ENCODE assay signal across 15 mouse cellular contexts in the genomic region with DNA sequence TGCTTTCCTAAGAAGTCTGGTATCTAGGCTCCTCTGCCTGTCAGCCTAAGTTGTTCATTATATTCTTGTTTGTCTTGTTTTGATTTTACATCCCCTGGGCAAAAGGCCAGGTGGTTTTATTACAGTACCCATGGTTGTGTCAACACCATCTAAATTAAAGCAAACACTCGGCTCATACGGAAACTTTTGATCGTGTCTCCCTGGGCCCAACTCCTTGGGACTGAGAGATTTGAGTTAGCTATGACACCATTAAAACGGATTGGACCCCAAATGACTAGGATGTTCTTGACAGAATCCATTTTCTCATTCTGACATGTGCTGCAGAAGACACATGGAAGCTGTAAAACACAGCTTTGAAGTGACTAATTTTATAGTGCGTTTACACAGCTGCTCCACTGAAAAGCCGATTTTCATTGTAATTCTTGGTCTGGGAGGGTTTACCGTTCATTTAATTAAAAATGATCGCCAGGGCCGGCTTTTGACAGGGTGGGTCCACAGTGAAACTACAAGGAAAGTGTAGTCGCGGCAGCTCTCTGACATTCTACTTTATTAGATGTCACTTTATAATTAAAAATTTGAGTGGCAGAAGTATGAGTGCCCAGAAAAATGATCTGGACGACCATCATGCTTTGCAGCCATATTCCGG. TPM values are rescaled to one million over a fixed set of nuclear protein-coding genes. Genes with fewer than 3 reads are reported as not detected.
DNase-seq lines count a peak whose midpoint lies in the region; ATAC-seq and TF ChIP-seq lines count a peak whose summit lies in the region.
"Had no signal": no experiment of that assay in that cellular context is flagged by ENCODE, and none has a peak within 500 bp of the region (broad histone marks: within the 10 kb centered on the region; RNA-seq: fewer than 3 reads in every experiment).

No protein-coding gene starts in this region.

- H3K9ac ChIP-seq in hindbrain, embryonic 11.5 days (ENCODE audit: low read depth, low read length) = no peak overlapping the region
- H3K9ac ChIP-seq in kidney, embryonic 16.5 days (replicated peaks; ENCODE audit: low read length) = no peak overlapping the region
- no peak overlapping the region for H3K9ac ChIP-seq in midbrain, embryonic 13.5 days (replicated peaks)
- H3K9ac ChIP-seq: embryonic facial prominence, embryonic 13.5 days; lung, embryonic 15.5 days had no signal

- no peak overlapping the region for H3K4me3 ChIP-seq in hindbrain, embryonic 11.5 days (ENCODE audit: low read depth, low read length)
- no peak overlapping the region for H3K4me3 ChIP-seq in kidney, embryonic 16.5 days (ENCODE audit: low read length)
- no peak overlapping the region for H3K4me3 ChIP-seq in midbrain, embryonic 13.5 days (replicated peaks)
- no peak overlapping the region for H3K4me3 ChIP-seq in left cerebral cortex, adult 2 months
- H3K4me3 ChIP-seq: embryonic facial prominence, embryonic 13.5 days; lung, embryonic 15.5 days had no signal

- no peaks in the 10 kb centered on the region for H3K27me3 ChIP-seq in hindbrain, embryonic 11.5 days (ENCODE audit: control insufficient read depth, insufficient read depth, low read length)
- H3K27me3 ChIP-seq in kidney, embryonic 16.5 days (ENCODE audit: insufficient read depth, low read length) = peaks cover 3% of the 10 kb centered on the region; the same call in 1 of the 2 replicates
- H3K27me3 ChIP-seq in midbrain, embryonic 13.5 days = no peaks in the 10 kb centered on the region
- H3K27me3 ChIP-seq: embryonic facial prominence, embryonic 13.5 days; lung, embryonic 15.5 days had no signal

- WGBS in hindbrain, embryonic 11.5 days = 62% methylated on average over 13 of the region's 13 CpGs
- 20% methylated on average over 13 of the region's 13 CpGs for WGBS in kidney, embryonic 16.5 days
- WGBS in midbrain, embryonic 13.5 days = 74% methylated on average over 13 of the region's 13 CpGs

- H3K4me1 ChIP-seq in hindbrain, embryonic 11.5 days (replicated peaks; ENCODE audit: control insufficient read depth, insufficient read depth, low read length) = no peaks in the 10 kb centered on the region
- 0 out of 2 replicates have a peak, but pooled peaks cover 2% of the 10 kb centered on the region for H3K4me1 ChIP-seq in kidney, embryonic 16.5 days (ENCODE audit: insufficient read depth, low read length)
- H3K4me1 ChIP-seq in midbrain, embryonic 13.5 days (replicated peaks) = no peaks in the 10 kb centered on the region
- H3K4me1 ChIP-seq: embryonic facial prominence, embryonic 13.5 days; lung, embryonic 15.5 days had no signal

- DNase-seq in lung, postnatal 36 days = peak; percentile 8
- DNase-seq in lung, postnatal 10 days = no peak
- peak; percentile 11 for DNase-seq in hindbrain, embryonic 11.5 days (ENCODE audit: low spot score)
- DNase-seq in gastrocnemius, adult 8-10 months (ENCODE audit: low spot score in 2 of 2) = no peak
- no peak for DNase-seq in left cerebral cortex, adult 2 months (ENCODE audit: extremely low spot score in 1 of 2, low spot score in 2 of 2)
- DNase-seq: adrenal gland, adult 8-10 months; retina, postnatal 1 day; thymus, postnatal 14 days had no signal

- no peaks in the 10 kb centered on the region for H3K36me3 ChIP-seq in hindbrain, embryonic 11.5 days (ENCODE audit: control insufficient read depth, insufficient read depth, low read length)
- H3K36me3 ChIP-seq in kidney, embryonic 16.5 days (ENCODE audit: insufficient read depth, low read length) = no peaks in the 10 kb centered on the region
- no peaks in the 10 kb centered on the region for H3K36me3 ChIP-seq in midbrain, embryonic 13.5 days
- H3K36me3 ChIP-seq: embryonic facial prominence, embryonic 13.5 days; lung, embryonic 15.5 days had no signal

- no peak overlapping the region for H3K27ac ChIP-seq in hindbrain, embryonic 11.5 days (ENCODE audit: low read depth, low read length)
- H3K27ac ChIP-seq in kidney, embryonic 16.5 days (ENCODE audit: low read length) = no peak overlapping the region; the same call in 1 of the 2 replicates
- H3K27ac ChIP-seq in midbrain, embryonic 13.5 days = no peak overlapping the region
- no peak overlapping the region for H3K27ac ChIP-seq in left cerebral cortex, adult 2 months
- H3K27ac ChIP-seq: embryonic facial prominence, embryonic 13.5 days; lung, embryonic 15.5 days had no signal

- no peaks in the 10 kb centered on the region for H3K9me3 ChIP-seq in hindbrain, embryonic 11.5 days (ENCODE audit: control insufficient read depth, low read length)
- H3K9me3 ChIP-seq in kidney, embryonic 16.5 days (ENCODE audit: low read length) = no peaks in the 10 kb centered on the region
- no peaks in the 10 kb centered on the region for H3K9me3 ChIP-seq in midbrain, embryonic 13.5 days
- H3K9me3 ChIP-seq: embryonic facial prominence, embryonic 13.5 days; lung, embryonic 15.5 days had no signal

- no peak overlapping the region for H3K4me2 ChIP-seq in hindbrain, embryonic 11.5 days (replicated peaks; ENCODE audit: low read depth, low read length)
- H3K4me2 ChIP-seq in kidney, embryonic 16.5 days (replicated peaks; ENCODE audit: low read depth, low read length) = peak overlapping the region; percentile 33
- no peak overlapping the region for H3K4me2 ChIP-seq in midbrain, embryonic 13.5 days (replicated peaks)
- H3K4me2 ChIP-seq: embryonic facial prominence, embryonic 13.5 days; heart, embryonic 11.5 days; lung, embryonic 15.5 days had no signal

- intact Hi-C loops in left cerebral cortex, adult 2 months (cut with DNase I) = no loop called here

- TF ChIP-seq CTCF in left cerebral cortex, adult 2 months (IDR thresholded peaks at IDR 0.05) = no peak

- no peak for ATAC-seq in hindbrain, embryonic 11.5 days (ENCODE audit: low FRiP score)
- ATAC-seq in kidney, embryonic 16.5 days (ENCODE audit: low FRiP score, low TSS enrichment) = peak; percentile 96
- peak; percentile 75 for ATAC-seq in midbrain, embryonic 13.5 days
- no peak for ATAC-seq in CD4-positive, CD25-positive, alpha-beta regulatory T cell, adult 4 months
- ATAC-seq: Patski had no signal

RNA-seq across cellular contexts. Expression of a gene that starts 24.5 kb away (rescaled TPM):
- not detected in 2 replicates for polyA plus RNA-seq in hindbrain, embryonic 11.5 days (2014; fragmentation: Nextera tagmentation; extraction: Ambion mirVana)
- polyA plus RNA-seq in kidney, embryonic 16.5 days (2015; fragmentation: Nextera tagmentation; extraction: Ambion mirVana) = not detected in 2 replicates
- 1.3 and 1.8 TPM in 2 replicates for polyA plus RNA-seq in midbrain, embryonic 13.5 days (2015; fragmentation: Nextera tagmentation; extraction: Ambion mirVana)
- polyA plus RNA-seq in CD4-positive, CD25-positive, alpha-beta regulatory T cell, adult 4 months (2017; shearing (Covaris generic)) = not detected
- total RNA-seq in gastrocnemius, adult 8-10 months (2022) = not detected
- 1 to 10 TPM; 3.9 to 5.2 TPM for total RNA-seq in left cerebral cortex, adult 2 months (2021)
- total RNA-seq: adrenal gland, adult 8-10 months had no signal
- polyA plus RNA-seq: embryonic facial prominence, embryonic 13.5 days; heart, embryonic 11.5 days; lung, embryonic 15.5 days; Patski had no signal

RNA-seq across cellular contexts. Expression of a gene that starts 24.5 kb away (rescaled TPM):
- 0.39 TPM in 1 of 2 replicates, not detected in the other for polyA plus RNA-seq in hindbrain, embryonic 11.5 days (2014; fragmentation: Nextera tagmentation; extraction: Ambion mirVana)
- 0.27 TPM in 1 of 2 replicates, not detected in the other for polyA plus RNA-seq in kidney, embryonic 16.5 days (2015; fragmentation: Nextera tagmentation; extraction: Ambion mirVana)
- 5.8 and 9.6 TPM in 2 replicates for polyA plus RNA-seq in midbrain, embryonic 13.5 days (2015; fragmentation: Nextera tagmentation; extraction: Ambion mirVana)
- polyA plus RNA-seq in CD4-positive, CD25-positive, alpha-beta regulatory T cell, adult 4 months (2017; shearing (Covaris generic)) = not detected
- not detected for total RNA-seq in gastrocnemius, adult 8-10 months (2022)
- 10 to 100 TPM in 1 of 2 experiments, 1 to 10 TPM in 1; 8.4 to 12.6 TPM for total RNA-seq in left cerebral cortex, adult 2 months (2021)
- total RNA-seq: adrenal gland, adult 8-10 months had no signal
- polyA plus RNA-seq: embryonic facial prominence, embryonic 13.5 days; lung, embryonic 15.5 days; Patski had no signal

Comparison
In these comparisons a context has a peak if more than half of its experiments do, and no peak if none do; other contexts are left out.
1. DNase-seq: peak in lung, postnatal 36 days (single experiment) and hindbrain, embryonic 11.5 days (single experiment); none in lung, postnatal 10 days (single experiment), gastrocnemius, adult 8-10 months (0 of 2) and left cerebral cortex, adult 2 months (0 of 2).
2. ATAC-seq: peak in kidney, embryonic 16.5 days (single experiment) and midbrain, embryonic 13.5 days (single experiment); none in hindbrain, embryonic 11.5 days (single experiment) and CD4-positive, CD25-positive, alpha-beta regulatory T cell, adult 4 months (single experiment).